8 mouse cellular contexts compared by ENCODE assay signal in the genomic region with DNA sequence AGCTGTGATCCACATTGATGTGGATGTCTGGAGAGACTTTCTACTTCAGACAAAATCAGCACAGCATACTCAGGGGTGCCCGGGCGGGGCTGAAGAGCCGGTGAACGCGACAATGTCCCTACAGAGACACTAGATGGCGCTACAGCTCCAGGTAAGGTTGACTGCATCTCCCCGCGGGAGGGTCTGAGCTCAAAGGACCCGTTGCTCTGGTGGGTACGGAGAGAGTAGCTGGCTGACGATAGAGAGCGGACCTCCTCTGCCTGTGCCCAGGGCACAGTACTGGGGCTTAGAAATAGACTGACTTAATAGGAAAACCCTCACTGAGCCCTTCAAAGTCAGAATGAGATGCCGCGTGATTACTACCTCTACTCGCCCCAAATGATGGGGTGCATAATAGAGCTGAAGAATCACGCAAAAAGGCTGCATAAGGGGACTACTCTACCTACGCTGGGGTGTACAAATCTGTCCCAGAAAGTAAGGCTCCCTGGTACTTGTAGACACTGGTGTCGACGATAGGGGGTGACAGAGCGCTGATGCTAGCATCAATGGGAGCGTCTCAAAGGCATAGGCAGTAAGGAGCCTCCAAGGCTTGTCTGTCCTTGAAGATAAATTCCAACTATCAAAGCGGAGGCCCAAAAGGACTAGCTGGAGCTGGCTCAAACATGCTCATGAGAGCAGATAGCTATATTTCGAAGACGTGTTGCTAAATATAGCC. TPM values are rescaled to one million over a fixed set of nuclear protein-coding genes. Genes with fewer than 3 reads are reported as not detected.
DNase-seq lines count a peak whose midpoint lies in the region; ATAC-seq lines count a peak whose summit lies in the region.

No protein-coding gene starts in this region.

- H3K4me2 ChIP-seq in hindbrain, embryonic 14.5 days (replicated peaks) = peak overlapping the region; percentile 55

- H3K4me1 ChIP-seq in hindbrain, embryonic 14.5 days (replicated peaks; ENCODE audit: control insufficient read depth, insufficient read depth, low read length) = peaks cover 8% of the 10 kb centered on the region; the same call in 1 of the 2 replicates

- 6% methylated on average over 24 of the region's 24 CpGs for WGBS in hindbrain, embryonic 14.5 days

- no peaks in the 10 kb centered on the region for H3K27me3 ChIP-seq in hindbrain, embryonic 14.5 days (ENCODE audit: control insufficient read depth, insufficient read depth, low read length)

- peak overlapping the region; percentile 25 for H3K4me3 ChIP-seq in hindbrain, embryonic 14.5 days (replicated peaks; ENCODE audit: low read length)

- peak; percentile 46 for DNase-seq in adipocyte (ENCODE audit: low spot score)
- peak; percentile 92 to 95 for DNase-seq in cerebellum, postnatal 10 days
- peak; percentile 59 to 77 for DNase-seq in frontal cortex, postnatal 10 days (ENCODE audit: low spot score in 2 of 2)
- DNase-seq in hindbrain, embryonic 14.5 days (ENCODE audit: low spot score) = peak; percentile 95
- peak; percentile 73 to 74 for DNase-seq in layer of hippocampus, postnatal 25 days (ENCODE audit: extremely low spot score in 1 of 2, low spot score in 1 of 2)
- peak; percentile 61 for DNase-seq in lung, postnatal 10 days
- peak; percentile 85 for DNase-seq in retina, postnatal 1 day

- peak; percentile 89 for ATAC-seq in hindbrain, embryonic 14.5 days (ENCODE audit: low FRiP score)
- ATAC-seq in inflammation-experienced regulatory T-cells, adult 6 months = no peak

- no peak overlapping the region for H3K9ac ChIP-seq in hindbrain, embryonic 14.5 days

- peak overlapping the region; percentile 60 for H3K27ac ChIP-seq in hindbrain, embryonic 14.5 days

- no peaks in the 10 kb centered on the region for H3K9me3 ChIP-seq in hindbrain, embryonic 14.5 days (ENCODE audit: control insufficient read depth, low read length)

- no peaks in the 10 kb centered on the region for H3K36me3 ChIP-seq in hindbrain, embryonic 14.5 days (replicated peaks; ENCODE audit: control insufficient read depth, insufficient read depth)

RNA-seq across cellular contexts. Expression of gene Nfasc, which starts 17.2 kb away (rescaled TPM):
- 42.8 and 44.9 TPM in 2 replicates for polyA plus RNA-seq in hindbrain, embryonic 14.5 days (2014; fragmentation: Nextera tagmentation; extraction: Ambion mirVana)
- total RNA-seq in layer of hippocampus, postnatal 25 days (2021) = 100 to 1,000 TPM; 186 to 238 TPM
- not detected for polyA plus RNA-seq in inflammation-experienced regulatory T-cells, adult 6 months (2017; shearing (Covaris generic))

Comparison
In these comparisons a context has a peak if more than half of its experiments do, and no peak if none do; other contexts are left out.
1. RNA of gene Nfasc, which starts 17.2 kb away (polyA plus RNA-seq): 42.8 to 44.9 TPM in hindbrain, embryonic 14.5 days; not detected in inflammation-experienced regulatory T-cells, adult 6 months; every median in the first group is over 10 times any median in the second.
2. Peak in every context shown above with its lines, with median percentiles within 50 percentile points of each other: DNase-seq.